Mouse (Mus musculus): ENCODE data around the gene Rapgefl1.

Gene Rapgefl1

GRCm38 (mm10) chr11:98836651-98837141 is at the start of gene Rapgefl1:
Rapgefl1 (plus strand) TSS chr11:98836785.
- peak; percentile 68 to 80 for DNase-seq (ENCODE audit: low spot score in 2 of 2)

- DNase-seq (ENCODE audit: low spot score in 2 of 2) = no peak
Observed at GRCm38 (mm10) chr11:98787229-98787628, 49.4 kb upstream of the Rapgefl1 start.

- DNase-seq (ENCODE audit: low spot score in 2 of 2) = no peak
Observed at GRCm38 (mm10) chr11:98787691-98788090, 48.9 kb upstream of the Rapgefl1 start.

- DNase-seq (ENCODE audit: low spot score in 2 of 2) = no peak
Observed at GRCm38 (mm10) chr11:98788139-98788538, 48.4 kb upstream of the Rapgefl1 start.

GRCm38 (mm10) chr11:98788550-98789218 is 47.9 kb upstream of the Rapgefl1 start:
- peak; percentile 81 to 85 for DNase-seq (ENCODE audit: low spot score in 2 of 2)

- DNase-seq (ENCODE audit: low spot score in 2 of 2) = peak in 1 of 2 experiments; percentile 36
Observed at GRCm38 (mm10) chr11:98789219-98789807, 47.3 kb upstream of the Rapgefl1 start.

GRCm38 (mm10) chr11:98789824-98790223 is 46.8 kb upstream of the Rapgefl1 start:
- no peak for DNase-seq (ENCODE audit: low spot score in 2 of 2)

- no peak for DNase-seq (ENCODE audit: low spot score in 2 of 2)
Observed at GRCm38 (mm10) chr11:98790631-98791205, 45.9 kb upstream of the Rapgefl1 start.

- DNase-seq (ENCODE audit: low spot score in 2 of 2) = no peak
Observed at GRCm38 (mm10) chr11:98791448-98791847, 45.1 kb upstream of the Rapgefl1 start.

GRCm38 (mm10) chr11:98792081-98792480 is 44.5 kb upstream of the Rapgefl1 start:
- no peak for DNase-seq (ENCODE audit: low spot score in 2 of 2)

GRCm38 (mm10) chr11:98794469-98795014 is 42.0 kb upstream of the Rapgefl1 start:
- peak in 1 of 2 experiments; percentile 64 for DNase-seq (ENCODE audit: low spot score in 2 of 2)

- DNase-seq (ENCODE audit: low spot score in 2 of 2) = peak; percentile 81 to 90
Observed at GRCm38 (mm10) chr11:98795015-98795713, 41.4 kb upstream of the Rapgefl1 start, which contains the start of gene Msl1. Msl1 (plus strand) TSS chr11:98795516.

GRCm38 (mm10) chr11:98795714-98796514 is 40.7 kb upstream of the Rapgefl1 start:
- peak; percentile 53 to 57 for DNase-seq (ENCODE audit: low spot score in 2 of 2)

- peak; percentile 66 to 75 for DNase-seq (ENCODE audit: low spot score in 2 of 2)
Observed at GRCm38 (mm10) chr11:98796515-98797216, 39.9 kb upstream of the Rapgefl1 start.

GRCm38 (mm10) chr11:98797306-98797705 is 39.3 kb upstream of the Rapgefl1 start:
- no peak for DNase-seq (ENCODE audit: low spot score in 2 of 2)

GRCm38 (mm10) chr11:98797909-98798308 is 38.7 kb upstream of the Rapgefl1 start:
- no peak for DNase-seq (ENCODE audit: low spot score in 2 of 2)

- no peak for DNase-seq (ENCODE audit: low spot score in 2 of 2)
Observed at GRCm38 (mm10) chr11:98804605-98805004, 32.0 kb upstream of the Rapgefl1 start, which contains the start of gene Casc3. Casc3 (plus strand) TSS chr11:98804905.

GRCm38 (mm10) chr11:98808417-98808816 is 28.2 kb upstream of the Rapgefl1 start:
- DNase-seq (ENCODE audit: low spot score in 2 of 2) = no peak

GRCm38 (mm10) chr11:98809457-98810290 is 26.9 kb upstream of the Rapgefl1 start:
- peak; percentile 99 for DNase-seq (ENCODE audit: low spot score in 2 of 2)

Measured in frontal cortex, postnatal 10 days (tissue).